Mouse (Mus musculus) kidney, postnatal 25 days (tissue): ENCODE data around the gene Aph1a.
"Not testable (repeated sequence)": the region's sequence is repeated elsewhere in the genome, so short reads cannot be mapped to it uniquely, and the experiment has no call there.

ENCODE experiments used
- DNase-seq, 2 experiments: peaks; one replicate each; pipeline ENCODE4 v3.0.0; 2021; ENCODE audit warnings: mixed read lengths in 2 of 2

Gene Aph1a

GRCm38 (mm10) chr3:95923429-95923828, 29.7 kb downstream of the Aph1a start:
- DNase-seq = not testable (repeated sequence)

DNA sequence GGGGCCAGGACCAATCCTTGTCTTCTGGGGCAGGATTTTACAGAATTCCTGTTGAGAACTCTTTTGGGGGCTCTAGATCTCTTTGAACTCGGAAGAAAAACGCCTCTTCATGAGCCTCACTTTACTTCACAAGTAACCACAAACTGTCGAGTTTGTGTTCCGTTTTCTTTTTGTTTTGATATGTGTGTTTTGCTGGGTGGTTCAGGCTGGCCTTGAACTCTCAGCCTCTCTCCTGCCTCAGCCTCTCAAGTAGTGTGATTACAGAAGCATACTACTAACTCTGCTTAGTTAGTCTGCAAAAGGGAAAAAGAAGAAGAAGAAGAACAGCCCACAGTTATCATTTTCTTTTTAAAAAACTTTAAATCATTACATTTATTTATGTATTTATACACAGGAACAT, 30.4 kb downstream of the Aph1a start:
- DNase-seq = no peak

- no peak for DNase-seq
Measured at GRCm38 (mm10) chr3:95925087-95925486, 31.3 kb downstream of the Aph1a start.

DNA sequence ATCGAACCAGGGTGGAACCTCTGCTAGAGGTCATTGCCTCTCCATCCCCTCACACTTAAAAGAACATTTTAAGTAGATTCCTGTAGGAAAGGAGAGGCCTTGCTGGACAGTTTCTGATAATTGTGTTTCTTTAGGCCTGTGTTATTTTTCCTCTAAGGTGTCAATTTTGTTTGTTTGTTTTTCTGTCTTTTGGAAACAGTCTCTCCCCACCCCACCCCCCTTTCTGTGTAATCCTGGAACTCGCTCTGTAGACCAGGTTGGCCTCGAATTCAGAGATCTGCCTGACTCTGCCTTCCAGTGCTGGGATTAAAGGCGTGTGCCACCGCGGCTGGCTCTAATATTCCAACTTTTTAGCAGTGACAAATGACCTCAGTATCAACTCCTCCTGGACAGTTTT, 34.5 kb downstream of the Aph1a start:
- DNase-seq = no peak

DNA sequence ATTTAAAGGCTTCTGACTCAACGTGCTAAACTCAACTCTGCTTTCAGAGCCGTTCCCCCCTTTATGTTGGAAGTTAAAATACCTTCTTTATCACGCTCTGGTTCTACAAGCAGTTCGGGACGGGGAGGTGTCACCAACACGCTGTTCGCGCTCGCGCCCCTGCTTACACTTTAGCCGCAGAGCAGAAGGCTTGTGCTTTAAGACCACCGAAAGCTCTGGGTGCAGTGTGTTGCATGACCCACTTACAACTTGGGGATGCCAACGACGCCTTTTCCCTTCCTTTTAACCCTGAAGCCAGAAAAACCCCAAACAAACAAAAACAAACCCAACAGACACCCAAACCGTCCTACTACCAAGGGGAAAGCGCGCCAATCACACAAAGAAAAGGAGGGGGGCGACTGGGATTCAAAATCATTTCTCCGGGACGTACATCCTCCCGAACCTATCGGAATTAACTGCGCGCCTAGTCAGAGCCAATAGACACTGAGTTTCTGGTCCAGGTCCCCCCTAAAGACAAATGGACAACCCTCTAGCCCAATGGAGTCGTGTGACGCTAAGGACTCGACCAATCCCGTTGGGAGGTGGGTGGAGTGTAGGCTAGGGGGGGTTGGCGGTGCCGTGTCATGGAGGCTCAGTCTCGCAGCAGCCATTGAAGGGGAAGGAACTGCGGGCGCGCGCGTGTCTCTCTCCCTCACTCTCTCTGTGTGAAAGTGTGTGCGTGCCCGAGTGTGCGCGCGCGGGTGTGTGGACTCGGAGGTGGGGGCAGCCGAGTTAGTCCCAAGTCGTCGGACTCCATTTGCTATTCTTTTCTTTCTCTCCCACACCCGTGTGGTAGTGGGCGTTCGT, 35.1 kb downstream of the Aph1a start, which contains the start of gene Anp32e:
Gene Anp32e (plus strand): TSS at position 589 of the 846 bp plus-strand sequence.
- peak; percentile 98 for DNase-seq

- peak; percentile 36 to 75 for DNase-seq
Measured at GRCm38 (mm10) chr3:95929581-95930470, 36.1 kb downstream of the Aph1a start.

- DNase-seq = no peak
Measured at GRCm38 (mm10) chr3:95930471-95930789, 36.7 kb downstream of the Aph1a start.

DNA sequence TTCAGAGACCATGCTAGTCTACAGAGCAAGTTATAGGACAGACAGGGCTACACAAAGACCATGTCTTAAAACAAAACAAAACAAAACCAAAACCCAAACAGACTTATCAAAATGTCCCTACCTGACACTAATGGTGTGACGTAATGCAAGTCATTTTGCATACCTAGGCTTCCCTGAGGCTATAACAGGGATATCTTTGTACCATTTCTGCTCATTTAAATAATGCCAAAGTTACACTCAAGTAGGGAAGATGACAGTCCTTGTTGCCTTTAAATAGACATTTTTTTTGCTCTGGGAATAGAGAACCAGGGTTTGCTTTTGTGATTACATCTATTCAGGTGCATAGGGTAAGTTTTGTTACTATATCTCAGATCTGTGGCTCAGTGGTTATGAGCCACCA, 37.7 kb downstream of the Aph1a start:
- no peak for DNase-seq

DNA sequence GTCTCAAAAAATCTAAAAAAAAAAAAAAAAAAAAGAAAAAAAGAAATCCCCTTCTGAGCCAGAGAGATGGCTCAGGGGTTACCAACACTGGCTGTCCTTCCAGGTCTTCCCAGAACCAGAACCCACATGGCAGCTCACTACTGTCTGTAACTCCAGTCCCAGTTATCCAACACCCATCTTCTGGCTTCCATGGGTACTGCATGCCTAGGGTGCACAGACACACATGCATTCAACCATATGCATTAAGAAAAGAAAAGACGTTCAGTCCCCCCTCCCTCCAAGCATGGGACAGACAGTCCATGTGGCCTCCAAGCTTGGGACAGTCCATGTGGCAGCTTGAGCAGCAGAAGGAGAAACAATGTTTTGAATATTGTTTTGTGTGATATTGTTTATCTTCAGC, 38.4 kb downstream of the Aph1a start:
- DNase-seq = no peak

- peak; percentile 39 to 80 for DNase-seq
Measured at GRCm38 (mm10) chr3:95932566-95932965, 38.8 kb downstream of the Aph1a start.

- no peak for DNase-seq
Measured at GRCm38 (mm10) chr3:95933111-95933750, 39.5 kb downstream of the Aph1a start.

DNA sequence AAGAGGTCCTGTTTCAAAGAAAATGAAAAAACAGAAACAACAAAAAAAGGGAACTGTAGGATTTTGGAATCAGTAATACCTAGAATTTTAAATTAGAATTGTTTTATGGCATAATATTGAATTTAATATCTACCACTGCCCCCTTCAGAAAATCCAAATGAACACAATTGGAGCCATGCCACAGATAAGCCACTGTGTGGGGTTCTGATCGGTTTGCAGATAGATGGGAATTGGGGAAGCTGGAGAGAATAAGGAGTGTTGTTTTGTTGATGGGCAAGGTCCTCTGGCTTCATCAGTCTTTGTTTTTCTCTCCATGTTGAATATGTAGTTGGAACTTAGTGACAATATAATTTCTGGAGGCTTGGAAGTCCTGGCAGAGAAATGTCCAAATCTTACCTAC, 40.7 kb downstream of the Aph1a start:
- no peak for DNase-seq

- no peak for DNase-seq
Measured at GRCm38 (mm10) chr3:95938217-95938616, 44.4 kb downstream of the Aph1a start.

DNA sequence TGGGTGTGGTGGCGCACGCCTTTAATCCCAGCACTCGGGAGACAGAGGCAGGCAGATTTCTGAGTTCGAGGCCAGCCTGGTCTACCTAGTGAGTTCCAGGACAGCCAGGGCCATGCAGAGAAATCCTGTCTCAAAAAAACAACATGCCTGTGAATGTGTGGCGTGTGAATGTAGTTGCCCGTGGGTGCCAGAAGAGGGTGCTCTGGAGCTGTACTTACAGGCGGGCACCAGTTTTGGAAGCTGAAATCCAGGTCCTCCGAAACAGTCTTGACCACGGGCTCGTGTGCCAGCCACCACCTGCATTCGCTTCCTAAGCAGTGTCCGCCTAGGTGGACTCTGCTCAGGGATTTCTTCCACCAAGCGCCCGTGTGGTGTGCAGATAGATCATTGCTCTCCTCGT, 45.1 kb downstream of the Aph1a start:
- DNase-seq = peak in 1 of 2 experiments; percentile 15

DNA sequence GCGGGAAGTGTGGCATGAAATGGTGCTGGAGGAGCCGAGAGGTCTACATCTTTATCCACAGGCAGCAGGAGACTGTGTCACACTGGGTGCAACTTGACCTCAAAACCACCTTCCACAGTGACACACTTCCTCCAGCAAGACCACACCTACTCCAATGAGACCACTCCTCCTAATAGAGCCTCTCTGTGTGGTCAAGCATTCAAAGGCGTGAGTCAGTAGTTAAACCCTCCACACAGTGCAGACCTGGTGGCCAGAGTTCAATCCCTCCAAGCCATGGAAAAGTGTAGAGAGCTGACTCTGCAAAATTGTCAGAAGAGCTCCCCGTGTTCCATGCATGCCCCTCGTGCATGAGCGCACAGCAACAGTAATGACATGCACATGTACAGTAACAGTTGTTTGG, 49.0 kb downstream of the Aph1a start:
- peak in 1 of 2 experiments; percentile 63 for DNase-seq

DNA sequence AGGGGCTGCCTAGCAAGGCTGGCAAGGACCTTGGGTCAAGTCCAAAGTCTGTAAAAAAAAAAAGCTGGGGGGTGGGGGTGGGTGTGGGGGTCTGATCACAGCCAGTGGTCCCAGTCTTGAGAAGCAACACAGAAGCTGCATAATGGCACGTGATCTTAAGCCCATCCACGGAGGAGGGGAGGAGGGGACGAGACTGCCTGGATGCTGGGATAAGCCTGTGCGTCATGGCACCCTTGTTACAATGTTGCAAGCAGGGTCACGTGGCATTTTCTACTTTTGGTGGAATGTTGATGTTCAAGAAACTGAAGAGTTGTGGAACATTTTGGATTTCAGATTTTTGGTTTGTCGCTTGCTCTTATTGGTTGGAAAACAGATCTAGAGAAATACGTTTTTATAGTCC, 49.5 kb downstream of the Aph1a start:
- no peak for DNase-seq

DNA sequence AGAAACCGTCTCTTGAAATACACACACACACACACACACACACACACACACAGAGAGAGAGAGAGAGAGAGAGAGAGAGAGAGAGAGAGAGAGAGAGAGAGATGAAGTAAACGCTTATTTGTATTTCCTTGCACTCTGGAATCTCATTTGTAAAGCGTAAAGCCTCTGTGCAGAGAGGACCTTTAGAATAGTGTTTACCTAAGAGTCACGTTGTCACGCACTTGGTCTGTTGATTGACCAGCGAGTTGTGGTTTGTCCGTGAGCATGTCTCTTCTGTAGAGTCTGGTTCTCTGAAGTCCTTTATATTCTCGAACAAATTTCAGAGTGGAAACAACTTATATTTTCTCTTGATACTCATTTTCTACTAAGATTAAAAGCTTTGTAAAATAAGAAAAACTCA, 51.0 kb downstream of the Aph1a start:
- DNase-seq = no peak

DNA sequence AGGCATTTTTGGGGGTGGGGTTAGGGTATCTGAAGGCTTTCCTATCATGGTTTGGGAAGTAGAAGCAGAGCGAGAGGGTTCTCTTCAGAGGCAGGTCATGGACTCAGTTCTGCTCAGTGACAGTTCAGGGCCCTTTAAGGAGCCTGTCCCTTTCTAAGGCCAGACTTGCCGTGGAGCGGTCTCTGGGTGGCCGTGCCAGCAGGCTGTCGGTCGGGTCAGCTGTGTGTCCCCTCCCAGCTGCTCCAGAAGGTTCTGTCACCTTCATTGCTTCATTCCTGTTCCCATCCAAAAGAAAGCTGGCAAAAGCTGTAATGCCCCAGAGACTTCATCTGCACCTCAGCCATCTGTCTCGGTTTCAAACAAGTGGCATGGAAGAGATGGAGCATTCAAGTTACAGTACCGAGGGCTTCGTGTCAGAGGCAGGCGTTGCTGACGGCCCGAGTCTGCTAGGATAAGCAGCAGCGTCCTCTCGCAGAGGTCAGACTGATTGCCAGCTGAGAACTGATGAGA, 52.0 kb downstream of the Aph1a start:
- no peak for DNase-seq
